Mouse (Mus musculus) right cerebral cortex, postnatal 25 days (tissue): ENCODE results near the gene Ncoa3.

Experiments used
- DNase-seq: peaks from one replicate; pipeline ENCODE4 v3.0.0; 2022

Ncoa3 gene

DNA sequence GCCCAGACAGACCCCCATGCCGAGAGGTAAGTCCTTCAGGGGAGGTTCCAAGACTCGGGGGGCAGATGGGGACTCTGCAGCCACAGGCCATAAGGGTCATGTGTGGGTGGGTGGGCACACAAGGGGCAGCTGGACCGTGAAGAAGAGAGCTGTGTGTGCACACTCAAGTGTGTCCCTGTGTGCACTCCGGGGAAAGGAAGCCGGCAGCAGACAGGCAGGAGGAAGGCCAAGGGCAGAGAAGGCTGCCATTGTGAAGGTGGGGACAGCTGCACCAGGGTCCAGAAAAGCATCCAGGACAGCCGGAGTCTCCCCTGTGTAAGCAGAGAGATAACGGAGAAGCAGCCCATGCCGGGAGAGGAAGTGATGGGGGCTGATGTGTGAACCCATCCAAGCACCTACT, 118.3 kb downstream of the Ncoa3 start:
- DNase-seq = no peak

DNA sequence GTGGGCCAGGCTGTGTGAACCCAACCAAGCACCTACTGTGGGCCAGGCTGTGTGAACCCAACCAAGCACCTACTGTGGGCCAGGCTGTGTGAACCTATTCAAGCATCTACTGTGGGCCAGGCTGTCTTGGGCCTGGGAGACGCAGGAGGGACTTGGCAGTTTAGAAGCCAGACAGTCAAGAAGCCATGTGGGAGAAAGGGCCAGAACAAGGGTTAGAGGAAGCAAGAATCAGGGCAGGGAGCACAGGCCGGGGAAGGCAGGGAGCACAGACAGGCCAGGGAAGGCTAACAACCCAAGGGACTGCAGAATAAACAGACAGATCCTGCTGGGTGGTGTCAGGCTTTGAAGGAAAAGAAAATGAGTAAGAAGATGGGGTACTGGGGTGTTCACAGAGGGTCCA, 118.8 kb downstream of the Ncoa3 start:
- DNase-seq = no peak

DNA sequence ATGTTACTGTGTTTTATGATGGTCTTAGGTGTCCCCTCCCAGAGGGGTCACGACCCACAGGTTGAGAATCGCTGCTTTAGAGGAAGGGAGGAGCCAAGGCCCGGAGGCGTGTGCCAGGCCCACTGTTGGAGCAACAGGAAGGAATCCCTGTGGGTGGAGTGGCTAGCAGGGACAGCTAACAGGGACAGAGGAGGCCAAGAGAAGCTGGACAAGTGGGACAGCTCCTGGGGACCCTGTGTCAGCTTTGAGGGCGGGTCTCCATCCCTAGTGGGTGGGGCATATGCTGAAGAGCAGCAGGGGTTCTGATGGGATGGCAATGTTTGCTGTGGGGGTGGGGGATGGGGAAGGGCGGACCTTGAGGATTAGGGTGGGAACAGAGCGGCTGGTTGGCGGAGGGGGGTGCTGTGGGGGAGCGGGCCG, 119.4 kb downstream of the Ncoa3 start:
- DNase-seq = no peak

- DNase-seq = no peak
Measured at GRCm38 (mm10) chr2:166112986-166113385, 120.5 kb downstream of the Ncoa3 start.

DNA sequence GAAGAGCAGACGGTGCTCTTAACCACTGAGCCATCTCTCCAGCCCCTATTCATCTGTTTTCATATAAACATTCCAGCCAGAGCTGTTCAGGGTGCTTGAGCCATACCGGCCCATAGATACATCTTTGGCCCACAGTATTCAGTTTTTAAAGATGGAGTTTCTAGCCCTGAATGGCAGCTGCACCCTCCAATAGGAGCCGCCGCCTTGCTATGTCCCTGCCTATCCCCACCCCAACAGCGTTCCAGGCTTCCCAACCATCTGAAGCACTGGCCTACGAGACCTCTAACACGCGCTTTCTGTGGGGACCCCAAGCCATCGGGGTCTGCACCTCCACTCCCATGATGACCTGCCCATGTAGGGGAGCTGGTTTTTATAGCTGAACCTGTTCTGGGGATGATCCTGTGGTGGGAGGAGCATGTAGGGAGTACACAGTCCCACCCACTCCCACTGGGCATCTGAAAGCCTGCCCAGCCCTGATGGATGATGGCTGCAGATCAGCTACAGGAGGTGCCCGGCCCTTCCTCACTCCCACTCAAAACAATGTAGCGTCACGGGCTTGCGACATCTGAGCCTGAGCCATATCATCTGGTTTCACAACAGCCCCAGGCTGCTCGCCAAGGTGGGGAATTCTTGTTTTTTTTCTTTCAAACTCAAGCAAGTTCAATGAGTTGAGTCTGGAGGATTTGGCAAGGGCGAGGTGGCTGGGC, 123.3 kb downstream of the Ncoa3 start:
- DNase-seq = no peak

GRCm38 (mm10) chr2:166116278-166116608, 123.8 kb downstream of the Ncoa3 start:
- no peak for DNase-seq

DNA sequence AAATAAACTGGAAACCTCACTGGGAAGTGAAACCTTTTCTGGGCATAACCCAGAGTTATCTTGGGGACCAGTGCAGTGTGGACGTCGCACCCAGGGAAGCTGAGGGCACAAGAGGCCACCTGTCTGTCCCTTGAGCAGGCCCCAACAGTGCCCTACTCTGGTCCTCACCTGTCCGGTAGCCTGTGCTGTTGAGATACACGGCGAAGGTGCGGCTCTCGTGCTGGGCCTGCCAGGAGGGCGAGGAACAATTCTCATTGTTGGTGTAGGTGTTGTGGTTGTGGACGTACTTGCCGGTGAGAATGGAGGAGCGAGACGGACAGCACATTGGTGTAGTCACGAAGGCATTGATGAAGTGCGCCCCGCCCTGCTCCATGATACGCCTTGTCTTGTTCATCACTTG, 124.3 kb downstream of the Ncoa3 start:
- no peak for DNase-seq

GRCm38 (mm10) chr2:166119992-166120391, 127.6 kb downstream of the Ncoa3 start:
- no peak for DNase-seq

DNA sequence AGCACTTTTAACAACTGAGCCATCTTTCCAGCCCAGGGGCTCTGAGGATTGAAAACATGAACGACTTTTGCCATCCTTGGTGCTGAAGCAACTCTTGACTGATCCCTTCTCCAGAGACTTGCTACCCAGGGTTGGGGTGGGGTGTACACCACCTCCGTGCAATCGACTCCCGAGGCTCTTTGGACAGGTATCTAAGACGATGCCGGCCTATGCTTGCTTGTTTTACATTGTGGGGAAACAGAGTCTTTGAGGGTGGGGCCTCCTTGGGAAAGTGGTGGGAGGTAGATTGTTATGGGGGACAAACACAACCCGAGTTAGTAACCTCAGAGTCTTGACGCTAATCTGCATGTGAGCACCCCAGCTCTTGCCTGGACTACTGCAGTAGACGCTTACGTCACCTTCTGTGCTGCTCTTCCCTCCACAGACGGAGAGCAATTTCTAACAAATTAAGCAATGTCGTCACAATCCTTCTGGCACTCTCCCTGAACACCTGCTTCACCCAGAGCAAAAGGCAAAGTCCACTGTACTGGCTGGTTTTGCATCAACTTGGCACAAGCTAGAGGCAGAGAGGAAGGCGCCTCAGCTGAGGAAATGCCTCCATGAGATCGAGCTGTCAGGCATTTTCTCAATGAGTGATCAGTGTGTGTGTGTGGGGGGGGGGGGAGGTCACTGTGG, 129.4 kb downstream of the Ncoa3 start:
- DNase-seq = no peak

- DNase-seq = no peak
Measured at GRCm38 (mm10) chr2:166122781-166123180, 130.3 kb downstream of the Ncoa3 start.
